Mouse (Mus musculus) stomach, postnatal 0 days (tissue): Measurements from ENCODE around the gene Ccdc103.

Experiments used
- CTCF ChIP-seq: IDR thresholded peaks from 2 replicates; pipeline ENCODE4 v1.5.1; 2016; ENCODE audit warnings: antibody characterized with exemption, low read depth, mild to moderate bottlenecking, moderate library complexity
- EP300 ChIP-seq: optimal IDR thresholded peaks from 2 replicates; pipeline ENCODE3; 2016; ENCODE audit warnings: antibody characterized with exemption

DNA sequence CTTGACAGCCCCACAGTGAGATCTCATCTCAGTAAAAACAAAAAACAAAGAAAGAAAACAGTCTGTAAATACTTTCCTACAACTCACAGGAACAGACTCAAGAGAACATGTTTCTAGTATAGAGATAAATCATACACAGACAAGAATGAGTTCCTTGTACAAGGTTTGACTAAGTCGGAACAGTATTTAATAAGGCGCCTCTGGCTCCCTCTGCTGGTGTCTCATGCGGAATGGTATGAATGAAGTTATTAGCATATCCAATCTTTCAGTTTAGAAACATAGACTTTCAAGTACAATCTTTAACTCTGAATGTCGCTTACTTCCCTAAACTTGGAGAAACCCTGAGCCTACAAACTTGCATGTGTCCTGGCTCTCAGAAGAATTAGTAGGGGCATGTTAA is 16.7 kb upstream of the Ccdc103 start:
- TF ChIP-seq CTCF (peak; percentile 91), EP300 (no peak)
